Mouse (Mus musculus): ENCODE results near the gene Dhps.

Dhps gene

GRCm38 (mm10) chr8:85071514-85072281 is at the start of gene Dhps:
Gene Dhps, plus strand, starts transcription at chr8:85071757.
- in situ Hi-C loops (cut with MboI; ENCODE audit: low sequenced_read_pairs) = no loop called here

- in situ Hi-C loops (cut with MboI; ENCODE audit: low sequenced_read_pairs) = no loop called here
These were observed 47.7 kb upstream of the Dhps start for GRCm38 (mm10) chr8:85023846-85024245.

GRCm38 (mm10) chr8:85025098-85025932 is 46.2 kb upstream of the Dhps start, which contains the start of gene Asna1:
Gene Asna1, minus strand, starts transcription at chr8:85025281.
- in situ Hi-C loops (cut with MboI; ENCODE audit: low sequenced_read_pairs) = no loop called here

GRCm38 (mm10) chr8:85026670-85027515 is 44.7 kb upstream of the Dhps start, which contains the start of gene Trir:
Gene Trir, plus strand, starts transcription at chr8:85026823.
- in situ Hi-C loops (cut with MboI; ENCODE audit: low sequenced_read_pairs) = no loop called here

- in situ Hi-C loops (cut with MboI; ENCODE audit: low sequenced_read_pairs) = no loop called here
These were observed 44.1 kb upstream of the Dhps start for GRCm38 (mm10) chr8:85027516-85027855.

GRCm38 (mm10) chr8:85027922-85028321 is 43.6 kb upstream of the Dhps start:
- in situ Hi-C loops (cut with MboI; ENCODE audit: low sequenced_read_pairs) = no loop called here

- in situ Hi-C loops (cut with MboI; ENCODE audit: low sequenced_read_pairs) = no loop called here
These were observed 42.3 kb upstream of the Dhps start for GRCm38 (mm10) chr8:85029271-85029670.

- in situ Hi-C loops (cut with MboI; ENCODE audit: low sequenced_read_pairs) = no loop called here
These were observed 38.8 kb upstream of the Dhps start for GRCm38 (mm10) chr8:85032622-85033311.

GRCm38 (mm10) chr8:85033867-85034266 is 37.7 kb upstream of the Dhps start:
- in situ Hi-C loops (cut with MboI; ENCODE audit: low sequenced_read_pairs) = no loop called here

GRCm38 (mm10) chr8:85034764-85035163 is 36.8 kb upstream of the Dhps start:
- in situ Hi-C loops (cut with MboI; ENCODE audit: low sequenced_read_pairs) = no loop called here

- in situ Hi-C loops (cut with MboI; ENCODE audit: low sequenced_read_pairs) = no loop called here
These were observed 36.3 kb upstream of the Dhps start for GRCm38 (mm10) chr8:85035165-85035727.

- in situ Hi-C loops (cut with MboI; ENCODE audit: low sequenced_read_pairs) = no loop called here
These were observed 35.7 kb upstream of the Dhps start for GRCm38 (mm10) chr8:85035728-85036310.

- in situ Hi-C loops (cut with MboI; ENCODE audit: low sequenced_read_pairs) = no loop called here
These were observed 35.2 kb upstream of the Dhps start for GRCm38 (mm10) chr8:85036381-85036717.

GRCm38 (mm10) chr8:85036718-85037365 is 34.7 kb upstream of the Dhps start, which contains the start of gene Tnpo2:
Gene Tnpo2, plus strand, starts transcription at chr8:85036915.
- in situ Hi-C loops (cut with MboI; ENCODE audit: low sequenced_read_pairs) = no loop called here

GRCm38 (mm10) chr8:85037366-85037680 is 34.2 kb upstream of the Dhps start:
- in situ Hi-C loops (cut with MboI; ENCODE audit: low sequenced_read_pairs) = no loop called here

- in situ Hi-C loops (cut with MboI; ENCODE audit: low sequenced_read_pairs) = no loop called here
These were observed 33.7 kb upstream of the Dhps start for GRCm38 (mm10) chr8:85037681-85038531.

- in situ Hi-C loops (cut with MboI; ENCODE audit: low sequenced_read_pairs) = no loop called here
These were observed 27.9 kb upstream of the Dhps start for GRCm38 (mm10) chr8:85043619-85044018.

- in situ Hi-C loops (cut with MboI; ENCODE audit: low sequenced_read_pairs) = no loop called here
These were observed 14.2 kb upstream of the Dhps start for GRCm38 (mm10) chr8:85057367-85057766.
